Mouse (Mus musculus) splenic B cell, adult 2 months (primary cell): ENCODE measurements around the gene Gm7942.
"Not testable (repeated sequence)": the region's sequence is repeated elsewhere in the genome, so short reads cannot be mapped to it uniquely, and the experiment has no call there.

ENCODE experiments used
- DNase-seq: peaks from one replicate; pipeline ENCODE4 v3.0.0-alpha.2; 2011; ENCODE audit warnings: low read depth, low spot score
- H3K27me3 ChIP-seq: 2 replicates; pipeline ENCODE4 v1.6.1; 2012; ENCODE audit warnings: mild to moderate bottlenecking, low read length, moderate library complexity, mixed read lengths; ENCODE audit not compliant: control insufficient read depth, poor library complexity, insufficient read depth, severe bottlenecking
- H3K36me3 ChIP-seq: 2 replicates; pipeline ENCODE4 v1.6.1; 2012; ENCODE audit warnings: mild to moderate bottlenecking, low read length, moderate library complexity, mixed read lengths; ENCODE audit not compliant: control insufficient read depth, poor library complexity, insufficient read depth, severe bottlenecking

Gm7942 gene

GRCm38 (mm10) chr5:95106638-95107037 is at the start of gene Gm7942:
Gene Gm7942, plus strand, starts transcription at chr5:95106938.
- not testable (repeated sequence) for H3K27me3 ChIP-seq, DNase-seq

More at GRCm38 (mm10) chr5:95106638-95107037, at the start of gene Gm7942:
- not testable (repeated sequence) for H3K36me3 ChIP-seq
